Mouse (Mus musculus) stomach, embryonic 15.5 days (tissue): ENCODE measurements around the gene Pcolce. TPM values are rescaled to one million over a fixed set of nuclear protein-coding genes. Genes with fewer than 3 reads are reported as not detected.

ENCODE experiments used
- ATAC-seq: fragments of 200-750 bp; cut with Nextera tagmentation; 2 replicates; pipeline ENCODE4 v1.8.0; 2017; ENCODE audit warnings: low read depth, moderate number of reproducible peaks, moderate TSS enrichment; ENCODE audit not compliant: insufficient read depth, low FRiP score
- H3K27ac ChIP-seq: fragments of 300-500 bp; sonication (generic); 2 replicates; pipeline ENCODE4 v1.5.1; 2015; ENCODE audit warnings: mild to moderate bottlenecking, inconsistent platforms
- H3K27me3 ChIP-seq: fragments of 300-500 bp; sonication (generic); replicated peaks from 2 replicates; pipeline ENCODE4 v1.6.1; 2015; ENCODE audit warnings: inconsistent platforms
- H3K36me3 ChIP-seq: fragments of 300-500 bp; sonication (generic); 2 replicates; pipeline ENCODE4 v1.6.1; 2015; ENCODE audit warnings: inconsistent platforms
- H3K4me1 ChIP-seq: fragments of 300-500 bp; sonication (generic); 2 replicates; pipeline ENCODE4 v1.6.1; 2015; ENCODE audit warnings: inconsistent platforms
- H3K4me2 ChIP-seq: fragments of 300-500 bp; sonication (generic); 2 replicates; pipeline ENCODE4 v1.6.1; 2015; ENCODE audit warnings: mild to moderate bottlenecking, inconsistent platforms
- H3K4me3 ChIP-seq: fragments of 300-500 bp; sonication (generic); replicated peaks from 2 replicates; pipeline ENCODE4 v1.5.1; 2015; ENCODE audit warnings: inconsistent platforms
- H3K9ac ChIP-seq: fragments of 300-500 bp; sonication (generic); 2 replicates; pipeline ENCODE4 v1.6.1; 2015; ENCODE audit warnings: inconsistent platforms
- H3K9me3 ChIP-seq: fragments of 300-500 bp; sonication (generic); 2 replicates; pipeline ENCODE4 v1.6.1; 2016; ENCODE audit warnings: inconsistent platforms
- WGBS: fragments of 180-500 bp; shearing (Covaris S2); methylation state at CpG from one replicate; pipeline ENCODE4 v1.1.7; 2015; 5-methylcytosine and 5-hydroxymethylcytosine counted together
- polyA plus RNA-seq: library from polyadenylated mRNA; unstranded; fragments of >200 nt; fragmentation: Nextera tagmentation; extraction: Ambion mirVana; gene quantifications from 2 replicates; pipeline ENCODE4 v1.2.1, GENCODE M21; 2015

The Pcolce gene
- polyA plus RNA-seq, 1 experiment from 2014 or later = 115 TPM

GRCm38 (mm10) chr5:137645091-137645651, 31.6 kb upstream of the Pcolce start:
- Histone ChIP-seq H3K27me3 (peaks cover 26% of the 10 kb centered on the region), H3K4me1 (peaks cover 20% of the 10 kb centered on the region), H3K4me2 (peak overlapping the region; percentile 56), H3K9me3 (no peaks in the 10 kb centered on the region), H3K36me3 (peaks cover 26% of the 10 kb centered on the region), H3K4me3 (peak overlapping the region; percentile 24), H3K27ac (no peak overlapping the region), H3K9ac (no peak overlapping the region)
- 6% methylated on average over 44 of the region's 44 CpGs for WGBS
- ATAC-seq = no peak

GRCm38 (mm10) chr5:137644484-137644883, 30.9 kb upstream of the Pcolce start:
- H3K27ac ChIP-seq = no peak overlapping the region
- H3K9me3 ChIP-seq = no peaks in the 10 kb centered on the region
- ATAC-seq = no peak
- H3K27me3 ChIP-seq = peaks cover 26% of the 10 kb centered on the region
- H3K4me3 ChIP-seq = no peak overlapping the region
- H3K9ac ChIP-seq = no peak overlapping the region
- peaks cover 33% of the 10 kb centered on the region for H3K36me3 ChIP-seq
- peaks cover 13% of the 10 kb centered on the region for H3K4me1 ChIP-seq
- WGBS = 51% methylated on average over 19 of the region's 19 CpGs
- no peak overlapping the region for H3K4me2 ChIP-seq

- Histone ChIP-seq H3K4me3 (no peak overlapping the region), H3K4me1 (peaks cover 9% of the 10 kb centered on the region; the same call in 1 of the 2 replicates), H3K27ac (no peak overlapping the region), H3K27me3 (peaks cover 26% of the 10 kb centered on the region), H3K9ac (no peak overlapping the region), H3K36me3 (peaks cover 41% of the 10 kb centered on the region), H3K4me2 (no peak overlapping the region), H3K9me3 (no peaks in the 10 kb centered on the region)
- WGBS = 37% methylated on average over 4 of the region's 4 CpGs
- no peak for ATAC-seq
Observed at GRCm38 (mm10) chr5:137642886-137643285, 29.3 kb upstream of the Pcolce start.

GRCm38 (mm10) chr5:137641054-137641453, 27.5 kb upstream of the Pcolce start, which contains the start of gene Sap25:
Gene Sap25, plus strand, starts transcription at chr5:137641334.
- no peaks in the 10 kb centered on the region for H3K9me3 ChIP-seq
- H3K4me3 ChIP-seq = no peak within 1 kb of the TSS
- no peak within 1 kb of the TSS for H3K9ac ChIP-seq
- ATAC-seq = no peak
- WGBS = 85% methylated on average over 19 of the region's 19 CpGs
- peaks cover 23% of the 10 kb centered on the region for H3K27me3 ChIP-seq
- H3K27ac ChIP-seq = no peak within 1 kb of the TSS
- no peak within 1 kb of the TSS for H3K4me2 ChIP-seq
- peaks cover 59% of the 10 kb centered on the region for H3K36me3 ChIP-seq
- H3K4me1 ChIP-seq = peaks cover 9% of the 10 kb centered on the region; the same call in 1 of the 2 replicates

- H3K36me3 ChIP-seq = peaks cover 69% of the 10 kb centered on the region
Observed at GRCm38 (mm10) chr5:137639472-137639871, 25.9 kb upstream of the Pcolce start.

GRCm38 (mm10) chr5:137633397-137634084, 20.0 kb upstream of the Pcolce start:
- no peak overlapping the region for H3K9ac ChIP-seq
- whole genome bisulfite sequencing = 77% methylated on average over 12 of the region's 12 CpGs
- peaks cover 33% of the 10 kb centered on the region for H3K4me1 ChIP-seq
- no peak for ATAC-seq
- no peaks in the 10 kb centered on the region for H3K9me3 ChIP-seq
- H3K36me3 ChIP-seq = peaks cover 48% of the 10 kb centered on the region
- H3K4me3 ChIP-seq = no peak overlapping the region
- H3K4me2 ChIP-seq = no peak overlapping the region
- no peaks in the 10 kb centered on the region for H3K27me3 ChIP-seq
- no peak overlapping the region for H3K27ac ChIP-seq

More at GRCm38 (mm10) chr5:137639472-137639871, 25.9 kb upstream of the Pcolce start:
- no peak overlapping the region for H3K9ac ChIP-seq
- H3K9me3 ChIP-seq = no peaks in the 10 kb centered on the region
- WGBS = 74% methylated on average over 7 of the region's 7 CpGs
- ATAC-seq = no peak
- no peaks in the 10 kb centered on the region for H3K4me1 ChIP-seq
- no peak overlapping the region for H3K4me3 ChIP-seq
- no peak overlapping the region for H3K4me2 ChIP-seq
- 0 out of 2 replicates have a peak, but pooled peaks cover 10% of the 10 kb centered on the region for H3K27me3 ChIP-seq
- H3K27ac ChIP-seq = no peak overlapping the region

GRCm38 (mm10) chr5:137631591-137631990, 18.0 kb upstream of the Pcolce start:
- peak overlapping the region; percentile 87 for H3K4me2 ChIP-seq
- H3K27ac ChIP-seq = peak overlapping the region; percentile 96
- H3K36me3 ChIP-seq = peaks cover 31% of the 10 kb centered on the region
- no peaks in the 10 kb centered on the region for H3K27me3 ChIP-seq
- ATAC-seq = no peak
- H3K4me3 ChIP-seq = peak overlapping the region; percentile 79; the same call in 1 of the 2 replicates
- peaks cover 33% of the 10 kb centered on the region for H3K4me1 ChIP-seq
- WGBS = 50% methylated on average over 4 of the region's 4 CpGs
- no peak overlapping the region for H3K9ac ChIP-seq
- no peaks in the 10 kb centered on the region for H3K9me3 ChIP-seq

- WGBS = 47% methylated on average over 9 of the region's 9 CpGs
- peak overlapping the region; percentile 87 for H3K4me2 ChIP-seq
- H3K9me3 ChIP-seq = no peaks in the 10 kb centered on the region
- no peak for ATAC-seq
- peaks cover 33% of the 10 kb centered on the region for H3K4me1 ChIP-seq
- H3K27ac ChIP-seq = peak overlapping the region; percentile 96
- H3K9ac ChIP-seq = 0 out of 2 replicates have a peak overlapping the region, but pooled peaks have one; percentile 4
- H3K27me3 ChIP-seq = no peaks in the 10 kb centered on the region
- H3K4me3 ChIP-seq = peak overlapping the region; percentile 79
- peaks cover 27% of the 10 kb centered on the region for H3K36me3 ChIP-seq
Observed at GRCm38 (mm10) chr5:137631171-137631570, 17.6 kb upstream of the Pcolce start.

- no peak for ATAC-seq
- Histone ChIP-seq H3K4me1 (peaks cover 33% of the 10 kb centered on the region), H3K9ac (0 out of 2 replicates have a peak overlapping the region, but pooled peaks have one; percentile 83), H3K9me3 (no peaks in the 10 kb centered on the region), H3K27ac (peak overlapping the region; percentile 96), H3K4me2 (peak overlapping the region; percentile 87), H3K4me3 (peak overlapping the region; percentile 79), H3K36me3 (peaks cover 22% of the 10 kb centered on the region), H3K27me3 (no peaks in the 10 kb centered on the region)
- 6% methylated on average over 3 of the region's 3 CpGs for WGBS
Observed at GRCm38 (mm10) chr5:137630602-137631001, 17.0 kb upstream of the Pcolce start.

- Histone ChIP-seq H3K36me3 (peaks cover 16% of the 10 kb centered on the region), H3K27ac (peak overlapping the region; percentile 96), H3K4me1 (peaks cover 33% of the 10 kb centered on the region), H3K9ac (peak overlapping the region; percentile 83; the same call in 1 of the 2 replicates), H3K4me3 (peak overlapping the region; percentile 79), H3K4me2 (peak overlapping the region; percentile 87), H3K9me3 (no peaks in the 10 kb centered on the region), H3K27me3 (no peaks in the 10 kb centered on the region)
- peak; percentile 11 for ATAC-seq
- WGBS = 10% methylated on average over 6 of the region's 6 CpGs
Observed at GRCm38 (mm10) chr5:137629906-137630545, 16.4 kb upstream of the Pcolce start.

GRCm38 (mm10) chr5:137629306-137629721, 15.7 kb upstream of the Pcolce start:
- H3K9ac ChIP-seq = peak overlapping the region; percentile 83
- no peaks in the 10 kb centered on the region for H3K9me3 ChIP-seq
- H3K36me3 ChIP-seq = peaks cover 15% of the 10 kb centered on the region
- under 1% methylated on average over 23 of the region's 23 CpGs for WGBS
- peak; percentile 20 for ATAC-seq
- H3K4me3 ChIP-seq = peak overlapping the region; percentile 79
- H3K4me2 ChIP-seq = peak overlapping the region; percentile 87
- H3K4me1 ChIP-seq = peaks cover 35% of the 10 kb centered on the region
- H3K27ac ChIP-seq = peak overlapping the region; percentile 96
- no peaks in the 10 kb centered on the region for H3K27me3 ChIP-seq
